Mouse (Mus musculus): ENCODE data around the gene Sf3b3. TPM values are rescaled to one million over a fixed set of nuclear protein-coding genes. Genes with fewer than 3 reads are reported as not detected.
A peak's percentile ranks its signal among the peaks of the same experiment; 100 is the strongest.

Gene Sf3b3
- polyA plus RNA-seq, 1 experiment, result 14.4 TPM

DNA sequence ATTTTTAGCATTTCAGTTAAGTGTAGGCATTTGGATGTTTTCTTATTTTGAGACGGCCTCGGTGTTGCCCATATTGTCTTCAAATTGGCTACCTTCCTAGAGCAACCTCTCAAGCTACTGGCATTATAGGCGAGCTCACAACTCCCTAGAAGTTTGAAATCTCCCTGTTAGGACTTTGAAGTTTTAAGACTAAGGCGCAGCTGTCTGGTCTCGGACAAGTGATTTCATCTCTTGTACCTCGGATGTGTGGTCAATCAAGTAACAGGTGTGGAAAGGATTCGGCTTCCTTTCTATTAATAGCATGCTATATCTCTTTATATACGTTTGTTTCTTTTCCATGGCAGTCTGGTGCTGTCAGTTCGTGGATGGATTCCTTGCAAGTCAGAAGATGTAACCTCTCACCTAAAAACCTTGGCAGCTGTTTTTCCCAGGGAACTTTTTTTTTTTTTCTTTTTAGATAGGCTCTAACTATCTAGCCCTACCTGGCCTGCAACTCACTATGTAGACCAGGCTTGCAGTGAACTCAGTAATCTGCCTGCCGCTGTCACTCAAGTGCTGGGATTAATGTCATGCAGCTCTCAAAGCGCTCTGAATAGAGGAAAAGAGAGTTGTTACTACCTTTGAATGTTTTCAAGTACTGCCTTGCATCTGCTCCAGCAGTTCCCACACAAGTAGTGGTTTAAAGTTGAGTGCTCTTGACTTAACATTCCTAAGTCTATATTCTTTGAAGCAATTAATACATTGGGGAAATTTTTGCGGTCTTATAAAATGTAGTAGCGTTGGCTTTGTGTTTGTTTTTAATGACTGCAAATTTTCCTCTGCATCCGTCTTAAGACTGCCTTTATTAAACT lies 1.3 kb upstream of the Sf3b3 start:
- peaks cover 39% of the 10 kb centered on the region for H3K36me3 ChIP-seq (ENCODE audit: control insufficient read depth, insufficient read depth, low read length)
- H3K4me3 ChIP-seq (ENCODE audit: low read depth, low read length), result no peak overlapping the region
- TF ChIP-seq CTCF (IDR thresholded peaks at IDR 0.05; ENCODE audit: extremely low read depth, insufficient read length, insufficient replicate concordance, low read depth, low read length), result no peak
- no peak for TF ChIP-seq POLR2A (IDR thresholded peaks at IDR 0.05; ENCODE audit: low read depth, low read length)
- no peak overlapping the region; the same call in 1 of the 2 replicates for H3K27ac ChIP-seq (ENCODE audit: insufficient read depth, low read depth, low read length)
- WGBS, result 35% methylated on average over 14 of the region's 14 CpGs
- no peaks in the 10 kb centered on the region for H3K27me3 ChIP-seq (ENCODE audit: control insufficient read depth, insufficient read depth, low read length)
- H3K4me1 ChIP-seq (ENCODE audit: control insufficient read depth, insufficient read depth, insufficient read length, low read length), result no peaks in the 10 kb centered on the region; the same call in 1 of the 2 replicates

DNA sequence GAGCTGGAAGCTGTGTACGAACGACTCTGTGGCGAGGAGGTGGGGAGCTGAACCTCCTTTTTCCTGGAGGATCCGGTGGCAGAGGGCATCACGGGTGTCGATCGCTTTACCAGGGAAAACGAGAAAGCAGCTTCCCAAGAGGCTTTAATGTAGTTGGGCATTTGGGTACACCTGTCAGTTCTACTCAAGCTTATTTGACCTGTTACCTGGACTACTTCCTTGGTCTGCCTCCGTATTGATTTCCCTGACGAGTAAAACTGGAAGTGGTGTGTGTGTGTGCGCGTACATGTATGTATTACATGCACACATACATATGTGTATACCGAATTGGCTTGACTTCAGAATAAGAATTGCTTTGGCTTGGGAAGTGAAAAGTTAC lies 573 bp upstream of the Sf3b3 start:
- H3K4me3 ChIP-seq (ENCODE audit: low read depth, low read length), result peak overlapping the region; percentile 100
- peak overlapping the region; percentile 69 for H3K27ac ChIP-seq (ENCODE audit: insufficient read depth, low read depth, low read length)
- TF ChIP-seq CTCF (IDR thresholded peaks at IDR 0.05; ENCODE audit: extremely low read depth, insufficient read length, insufficient replicate concordance, low read depth, low read length), result no peak
- no peak for TF ChIP-seq POLR2A (IDR thresholded peaks at IDR 0.05; ENCODE audit: low read depth, low read length)
- no peaks in the 10 kb centered on the region for H3K27me3 ChIP-seq (ENCODE audit: control insufficient read depth, insufficient read depth, low read length)
- peaks cover 40% of the 10 kb centered on the region for H3K36me3 ChIP-seq (ENCODE audit: control insufficient read depth, insufficient read depth, low read length)
- H3K4me1 ChIP-seq (ENCODE audit: control insufficient read depth, insufficient read depth, insufficient read length, low read length), result no peaks in the 10 kb centered on the region; the same call in 1 of the 2 replicates
- WGBS, result 1% methylated on average over 13 of the region's 13 CpGs

DNA sequence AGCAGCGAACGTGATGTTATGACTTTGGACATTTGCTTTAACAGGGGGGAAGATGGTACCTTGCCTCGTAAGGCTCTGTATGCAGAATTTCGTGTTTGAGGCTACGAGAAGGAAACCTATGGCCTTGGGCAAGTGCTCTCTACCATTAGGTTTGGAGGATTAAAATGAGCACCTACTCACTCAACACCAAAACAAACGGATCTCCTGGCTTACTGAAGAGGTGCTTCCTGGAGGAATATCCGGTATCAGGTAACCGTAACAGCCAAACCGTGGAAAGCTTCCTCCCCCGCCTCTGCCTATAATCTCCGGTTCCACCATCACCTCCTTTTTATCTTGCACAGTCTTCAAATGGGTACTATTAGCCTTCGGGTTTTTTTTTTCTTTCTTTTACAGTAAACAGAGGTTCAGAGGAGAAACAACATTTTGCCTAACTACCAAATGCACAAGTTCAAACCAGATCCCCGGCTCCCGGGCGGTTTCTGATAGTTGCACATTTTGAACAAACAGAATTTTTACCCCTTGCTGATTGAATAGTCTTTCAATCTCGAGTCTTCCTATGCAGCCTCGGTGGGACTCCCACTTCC lies 674 bp downstream of the Sf3b3 start:
- 1% methylated on average over 17 of the region's 17 CpGs for WGBS
- H3K27me3 ChIP-seq (ENCODE audit: control insufficient read depth, insufficient read depth, low read length), result no peaks in the 10 kb centered on the region
- peak overlapping the region; percentile 69 for H3K27ac ChIP-seq (ENCODE audit: insufficient read depth, low read depth, low read length)
- TF ChIP-seq CTCF (IDR thresholded peaks at IDR 0.05; ENCODE audit: extremely low read depth, insufficient read length, insufficient replicate concordance, low read depth, low read length) (no peak), POLR2A (IDR thresholded peaks at IDR 0.05; ENCODE audit: low read depth, low read length) (no peak)
- H3K4me3 ChIP-seq (ENCODE audit: low read depth, low read length), result peak overlapping the region; percentile 100
- peaks cover 40% of the 10 kb centered on the region for H3K36me3 ChIP-seq (ENCODE audit: control insufficient read depth, insufficient read depth, low read length)
- H3K4me1 ChIP-seq (ENCODE audit: control insufficient read depth, insufficient read depth, insufficient read length, low read length), result no peaks in the 10 kb centered on the region; the same call in 1 of the 2 replicates

DNA sequence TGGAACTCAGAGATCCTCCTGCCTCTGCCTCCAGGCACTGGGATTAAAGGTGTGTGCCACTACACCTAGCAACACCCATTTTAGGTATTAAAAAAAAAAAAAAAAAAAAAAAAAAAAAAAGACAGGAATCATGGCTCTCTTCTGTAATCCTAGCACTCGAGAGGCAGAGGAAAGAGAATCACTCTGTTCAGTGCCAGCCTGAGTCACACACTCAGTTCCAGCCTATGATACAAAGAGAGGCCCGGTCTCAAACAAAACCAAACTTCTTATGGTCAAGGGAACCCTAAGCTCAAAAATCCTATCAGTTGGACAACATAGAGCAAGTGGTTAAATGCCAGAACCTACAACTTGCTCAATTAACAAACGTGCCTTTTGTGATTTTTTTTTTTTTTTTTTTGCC lies 1.6 kb downstream of the Sf3b3 start:
- H3K27ac ChIP-seq (ENCODE audit: insufficient read depth, low read depth, low read length), result no peak overlapping the region
- no peaks in the 10 kb centered on the region; the same call in 1 of the 2 replicates for H3K4me1 ChIP-seq (ENCODE audit: control insufficient read depth, insufficient read depth, insufficient read length, low read length)
- no peaks in the 10 kb centered on the region for H3K27me3 ChIP-seq (ENCODE audit: control insufficient read depth, insufficient read depth, low read length)
- TF ChIP-seq POLR2A (IDR thresholded peaks at IDR 0.05; ENCODE audit: low read depth, low read length), result no peak
- no peak for TF ChIP-seq CTCF (IDR thresholded peaks at IDR 0.05; ENCODE audit: extremely low read depth, insufficient read length, insufficient replicate concordance, low read depth, low read length)
- no peak overlapping the region for H3K4me3 ChIP-seq (ENCODE audit: low read depth, low read length)
- peaks cover 41% of the 10 kb centered on the region for H3K36me3 ChIP-seq (ENCODE audit: control insufficient read depth, insufficient read depth, low read length)
- whole genome bisulfite sequencing, result 50% methylated on average over 3 of the region's 3 CpGs

DNA sequence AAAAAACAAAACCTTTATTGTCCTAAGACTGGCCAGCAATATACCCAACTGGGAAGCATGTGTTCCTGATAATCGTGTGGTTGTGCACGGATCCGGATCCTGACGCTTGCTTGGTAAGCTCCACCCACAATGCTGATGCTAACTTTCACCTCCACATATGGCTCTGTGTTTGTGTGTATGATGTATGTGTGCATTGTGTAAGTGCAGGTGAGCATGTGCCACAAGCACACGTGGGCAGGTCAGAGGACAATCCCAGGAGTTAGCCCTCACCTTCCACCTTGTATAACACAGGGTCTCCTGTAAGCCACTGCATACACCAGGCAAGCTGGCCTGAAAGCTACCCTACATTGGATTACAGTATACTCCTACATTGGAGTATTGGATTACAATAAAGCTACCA lies 3.4 kb downstream of the Sf3b3 start:
- H3K36me3 ChIP-seq (ENCODE audit: control insufficient read depth, insufficient read depth, low read length), result peaks cover 50% of the 10 kb centered on the region
- H3K4me3 ChIP-seq (ENCODE audit: low read depth, low read length), result no peak overlapping the region
- WGBS, result 52% methylated on average over 5 of the region's 5 CpGs
- TF ChIP-seq POLR2A (IDR thresholded peaks at IDR 0.05; ENCODE audit: low read depth, low read length) (no peak), CTCF (IDR thresholded peaks at IDR 0.05; ENCODE audit: extremely low read depth, insufficient read length, insufficient replicate concordance, low read depth, low read length) (no peak)
- no peaks in the 10 kb centered on the region for H3K27me3 ChIP-seq (ENCODE audit: control insufficient read depth, insufficient read depth, low read length)
- H3K4me1 ChIP-seq (ENCODE audit: control insufficient read depth, insufficient read depth, insufficient read length, low read length), result no peaks in the 10 kb centered on the region; the same call in 1 of the 2 replicates
- H3K27ac ChIP-seq (ENCODE audit: insufficient read depth, low read depth, low read length), result no peak overlapping the region

DNA sequence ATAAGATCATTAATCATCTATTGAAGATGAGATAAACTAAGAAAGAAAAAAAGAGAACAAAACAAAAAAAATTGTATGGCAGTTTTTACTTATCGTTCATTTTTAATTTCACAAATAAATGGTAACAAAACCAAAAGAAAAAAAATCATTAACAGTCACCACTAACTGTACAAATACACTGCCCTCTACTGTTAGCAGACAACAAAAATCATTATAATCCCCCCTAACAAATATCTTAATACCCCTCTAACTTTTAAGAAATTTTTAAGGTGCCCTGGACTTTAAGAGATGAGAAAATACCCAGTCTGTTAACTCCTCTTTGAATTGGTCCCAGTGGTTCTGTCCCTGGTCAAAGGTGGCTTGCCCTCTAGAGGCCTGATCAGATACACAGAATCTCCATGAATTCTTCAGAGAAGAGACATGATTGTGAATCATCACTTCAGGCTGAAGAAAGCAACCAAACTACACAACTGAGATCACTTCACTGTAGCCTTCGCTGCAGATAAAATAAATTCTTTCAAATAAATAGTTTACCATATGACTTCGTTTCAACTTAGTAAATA lies 4.5 kb downstream of the Sf3b3 start:
- H3K36me3 ChIP-seq (ENCODE audit: control insufficient read depth, insufficient read depth, low read length), result peaks cover 60% of the 10 kb centered on the region
- TF ChIP-seq CTCF (IDR thresholded peaks at IDR 0.05; ENCODE audit: extremely low read depth, insufficient read length, insufficient replicate concordance, low read depth, low read length), result no peak
- TF ChIP-seq POLR2A (IDR thresholded peaks at IDR 0.05; ENCODE audit: low read depth, low read length), result no peak
- no peaks in the 10 kb centered on the region for H3K27me3 ChIP-seq (ENCODE audit: control insufficient read depth, insufficient read depth, low read length)
- no peak overlapping the region for H3K27ac ChIP-seq (ENCODE audit: insufficient read depth, low read depth, low read length)
- H3K4me3 ChIP-seq (ENCODE audit: low read depth, low read length), result no peak overlapping the region
- no peaks in the 10 kb centered on the region for H3K4me1 ChIP-seq (ENCODE audit: control insufficient read depth, insufficient read depth, insufficient read length, low read length)
- 79% methylated on average over 3 of the region's 3 CpGs for WGBS

DNA sequence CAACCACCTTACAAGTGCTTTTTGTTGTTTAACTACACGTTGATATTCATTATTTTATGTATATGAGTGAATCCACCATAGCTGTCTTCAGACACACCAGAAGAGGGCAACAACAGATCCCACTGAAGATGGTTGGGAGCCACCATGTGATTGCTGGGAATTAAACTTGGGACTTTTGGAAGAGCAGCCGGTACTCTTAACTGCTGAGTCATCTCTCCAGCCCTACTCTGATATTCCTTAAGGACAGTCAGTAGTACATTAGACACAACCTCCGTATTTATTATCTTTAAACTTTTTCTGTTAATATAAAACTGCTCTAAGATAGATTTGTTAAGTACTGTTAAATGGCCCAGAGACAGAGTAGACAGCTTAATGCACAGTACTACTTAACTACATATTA lies 14.6 kb downstream of the Sf3b3 start:
- Histone ChIP-seq H3K36me3 (ENCODE audit: control insufficient read depth, insufficient read depth, low read length) (peaks cover 72% of the 10 kb centered on the region), H3K4me3 (ENCODE audit: low read depth, low read length) (no peak overlapping the region), H3K27me3 (ENCODE audit: control insufficient read depth, insufficient read depth, low read length) (no peaks in the 10 kb centered on the region), H3K4me1 (ENCODE audit: control insufficient read depth, insufficient read depth, insufficient read length, low read length) (no peaks in the 10 kb centered on the region), H3K27ac (ENCODE audit: insufficient read depth, low read depth, low read length) (no peak overlapping the region)
- TF ChIP-seq CTCF (IDR thresholded peaks at IDR 0.05; ENCODE audit: extremely low read depth, insufficient read length, insufficient replicate concordance, low read depth, low read length) (no peak), POLR2A (IDR thresholded peaks at IDR 0.05; ENCODE audit: low read depth, low read length) (no peak)
- 49% methylated on average over 3 of the region's 3 CpGs for WGBS

All from small intestine, adult 2 months (tissue).